Mouse (Mus musculus) thymus, postnatal 36 days (tissue): ENCODE measurements at regions not wholly inside any gene's neighbourhood (a gene's known extent, or its start where the extent isn't known, plus 50 kb on each side); places are given as distances from the start of the nearest gene placed in this dataset.

Experiments used
- DNase-seq, 2 experiments: peaks; one replicate each; pipeline ENCODE4 v3.0.0; 2022; ENCODE audit warnings: mixed read lengths in 2 of 2

GRCm38 (mm10) chr10:56597382-56597781, 220.3 kb downstream of the Gja1 start:
- DNase-seq: no peak

GRCm38 (mm10) chr10:56598191-56598590, 221.1 kb downstream of the Gja1 start:
- no peak for DNase-seq

DNA sequence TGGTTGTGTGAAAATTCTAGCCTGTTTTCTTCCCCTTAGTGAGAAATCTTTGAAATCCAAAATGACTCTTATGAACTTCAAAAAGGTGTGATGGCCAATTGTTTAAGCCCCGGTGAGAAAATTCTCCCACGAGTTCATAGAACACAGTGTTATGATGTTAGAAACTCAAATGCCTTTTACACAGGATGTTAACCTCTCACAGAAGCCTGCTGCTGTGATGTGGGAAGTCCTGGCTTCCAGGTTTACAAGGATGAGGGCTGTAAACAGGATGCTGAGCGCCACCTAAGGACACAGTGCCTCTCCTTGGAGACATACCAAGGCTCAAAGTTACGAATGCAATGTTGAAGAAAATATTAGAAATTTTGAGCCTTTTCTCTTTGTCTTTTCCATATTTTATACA, 222.8 kb downstream of the Gja1 start:
- no peak for DNase-seq

- no peak for DNase-seq
These were observed 234.6 kb downstream of the Gja1 start for GRCm38 (mm10) chr10:56611564-56612288.

DNA sequence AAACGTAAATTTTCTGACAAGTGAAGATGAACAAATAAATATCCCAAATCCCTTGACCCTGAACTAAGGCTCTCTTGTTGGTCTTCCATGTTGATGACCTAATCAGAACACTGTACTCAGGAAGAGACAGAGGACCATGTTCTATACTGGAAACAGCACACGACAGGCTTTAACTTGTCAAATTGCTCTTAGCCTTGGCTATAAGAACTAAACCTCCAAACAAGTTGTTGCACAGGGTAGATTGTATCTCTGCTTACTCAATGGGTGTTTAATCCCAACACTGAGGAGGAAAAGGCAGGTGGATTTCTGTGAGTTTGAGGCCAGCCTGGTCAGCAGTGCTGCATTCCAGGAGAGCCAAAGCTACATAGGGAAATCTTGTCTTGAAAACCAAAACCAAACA, 265.5 kb downstream of the Gja1 start:
- DNase-seq: no peak

- DNase-seq: no peak
These were observed 266.4 kb downstream of the Gja1 start for GRCm38 (mm10) chr10:56643376-56644135.

- no peak for DNase-seq
These were observed 283.4 kb downstream of the Gja1 start for GRCm38 (mm10) chr10:56660501-56660900.

DNA sequence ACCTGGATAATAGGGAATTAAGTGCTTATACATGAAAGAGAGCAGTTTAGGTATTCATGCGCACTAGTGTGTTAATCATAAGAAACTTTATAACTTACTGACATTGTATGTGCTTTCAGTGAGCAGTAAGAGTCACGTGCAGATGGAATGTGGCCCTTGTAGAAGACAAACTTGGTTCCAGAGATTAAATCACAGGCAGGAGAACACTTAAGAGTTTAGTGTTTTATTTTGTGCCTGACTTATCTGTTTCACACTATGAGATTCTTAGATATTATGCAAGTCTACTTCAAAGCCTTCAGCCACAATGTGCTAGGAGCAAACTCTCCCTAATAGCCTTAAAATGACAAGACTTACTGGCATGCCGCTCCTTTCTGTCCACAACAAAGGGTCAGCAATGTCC, 296.8 kb downstream of the Gja1 start:
- no peak for DNase-seq

GRCm38 (mm10) chr10:56682901-56683300, 305.8 kb downstream of the Gja1 start:
- no peak for DNase-seq

- no peak for DNase-seq
These were observed 308.6 kb downstream of the Gja1 start for GRCm38 (mm10) chr10:56685655-56686250.

GRCm38 (mm10) chr10:56691467-56691866, 314.3 kb downstream of the Gja1 start:
- no peak for DNase-seq

DNA sequence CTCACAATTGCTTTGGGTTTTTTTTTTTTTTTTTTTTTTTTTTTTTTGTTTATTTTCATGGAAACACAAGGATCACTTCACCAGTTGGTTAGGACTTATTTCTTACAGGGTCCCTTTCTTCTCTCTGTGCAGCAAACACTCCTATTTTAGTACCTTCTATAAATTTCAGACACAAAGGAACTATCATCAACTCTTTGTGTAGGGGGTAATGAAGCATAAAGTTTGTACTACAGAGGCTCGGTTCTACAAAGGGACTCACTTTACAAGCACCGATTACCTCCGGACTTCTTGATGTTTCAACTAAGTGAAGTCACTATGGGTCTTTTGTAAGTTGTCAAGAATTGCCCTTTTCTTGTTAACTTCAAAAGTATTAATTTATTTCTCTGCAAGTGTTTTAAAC, 318.0 kb downstream of the Gja1 start:
- DNase-seq: no peak

GRCm38 (mm10) chr10:56700126-56700525, 323.0 kb downstream of the Gja1 start:
- no peak for DNase-seq

GRCm38 (mm10) chr10:56708411-56708810, 331.3 kb downstream of the Gja1 start:
- no peak for DNase-seq

GRCm38 (mm10) chr10:56708886-56709285, 331.8 kb downstream of the Gja1 start:
- DNase-seq: no peak

DNA sequence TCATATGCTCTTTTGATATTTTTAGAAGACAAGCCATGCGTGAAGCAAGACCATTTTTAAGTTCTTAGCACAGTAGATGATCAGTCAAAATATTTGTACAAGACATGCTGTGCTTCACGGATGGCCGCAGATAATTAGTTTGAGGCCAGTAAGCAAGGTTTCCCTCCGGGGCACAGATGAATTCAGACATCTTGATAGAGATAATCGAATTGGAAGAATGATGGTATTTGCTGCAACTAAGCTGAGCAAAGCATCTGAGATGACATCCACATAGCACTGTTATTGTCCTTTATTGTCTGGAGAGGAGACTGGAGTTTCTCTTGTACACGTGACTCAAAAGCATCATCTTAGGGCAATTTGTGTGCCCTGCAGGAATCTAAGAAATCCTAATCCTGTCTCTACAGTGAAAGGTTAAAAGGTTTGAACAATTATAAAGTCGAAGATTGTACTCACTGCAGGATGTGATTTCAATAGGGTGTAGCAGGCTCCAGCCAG, 335.5 kb downstream of the Gja1 start:
- no peak for DNase-seq

- DNase-seq: no peak
These were observed 359.9 kb downstream of the Gja1 start for GRCm38 (mm10) chr10:56737073-56737472.

GRCm38 (mm10) chr10:56739621-56740020, 362.5 kb downstream of the Gja1 start:
- DNase-seq: no peak

DNA sequence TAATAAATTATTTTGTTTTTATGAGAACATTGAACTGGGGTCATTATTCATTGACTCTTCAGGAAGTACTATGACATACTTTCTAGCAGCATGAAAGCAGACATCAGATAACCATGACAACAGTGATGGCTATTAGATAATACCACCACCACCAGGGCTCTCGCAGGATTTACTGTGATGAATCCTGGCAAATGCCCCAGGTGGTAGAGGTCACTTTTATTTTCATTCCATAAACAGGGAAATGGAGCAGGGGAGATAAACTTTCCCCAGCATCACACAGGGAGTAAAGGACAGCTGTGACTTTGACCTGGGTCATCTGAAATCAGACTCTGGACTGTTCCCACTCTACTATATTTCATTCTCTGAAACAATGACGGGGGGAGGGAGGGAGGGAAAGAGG, 375.0 kb downstream of the Gja1 start:
- no peak for DNase-seq

DNA sequence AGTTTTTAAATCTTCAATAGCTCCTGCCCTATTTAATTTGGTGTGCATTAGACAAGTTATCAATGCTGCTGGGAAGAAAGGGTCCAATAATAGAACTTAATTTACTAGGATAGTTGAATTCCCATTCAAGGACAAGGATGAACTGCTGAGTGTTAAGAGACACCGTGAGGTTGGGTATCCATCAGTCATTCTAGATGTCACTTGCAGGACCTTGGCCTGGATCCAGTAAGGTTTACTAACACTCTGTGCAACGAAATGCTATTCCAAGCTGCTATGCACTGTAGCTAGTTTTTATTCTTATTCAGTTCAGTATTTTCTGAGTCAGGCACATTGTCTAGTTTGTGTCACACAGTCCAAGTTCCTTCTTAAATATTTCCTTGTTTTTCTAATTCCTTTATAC, 376.4 kb downstream of the Gja1 start:
- no peak for DNase-seq

DNA sequence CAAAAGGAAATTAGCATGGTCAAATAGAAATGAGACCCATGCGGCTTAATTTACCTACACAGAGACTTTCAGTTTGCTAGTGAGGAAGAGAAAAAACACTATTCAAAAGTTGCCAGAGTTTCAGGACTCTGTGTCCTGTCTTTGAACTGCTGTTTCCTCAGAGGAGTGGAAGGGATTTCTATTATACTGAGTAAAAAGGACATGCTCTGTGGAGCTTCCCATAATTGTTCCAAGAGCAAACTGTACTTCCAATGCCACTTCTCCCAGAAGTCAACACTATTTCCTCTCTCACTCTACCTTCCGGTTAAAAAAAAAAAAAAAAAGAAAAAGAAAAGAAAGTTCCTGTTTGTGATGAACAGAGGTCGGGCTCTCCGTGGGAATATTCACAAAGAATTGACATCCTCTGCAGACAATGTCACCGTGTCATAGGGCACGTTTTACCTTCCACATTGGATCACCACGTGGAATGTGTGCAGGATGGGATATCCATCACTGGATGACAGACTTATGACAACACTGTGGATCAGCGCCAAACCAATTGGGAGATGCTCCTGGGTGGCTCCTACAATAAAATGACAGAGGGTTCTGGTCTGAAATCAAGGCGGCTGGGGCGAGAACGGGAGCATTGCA, 377.5 kb downstream of the Gja1 start:
- no peak for DNase-seq

DNA sequence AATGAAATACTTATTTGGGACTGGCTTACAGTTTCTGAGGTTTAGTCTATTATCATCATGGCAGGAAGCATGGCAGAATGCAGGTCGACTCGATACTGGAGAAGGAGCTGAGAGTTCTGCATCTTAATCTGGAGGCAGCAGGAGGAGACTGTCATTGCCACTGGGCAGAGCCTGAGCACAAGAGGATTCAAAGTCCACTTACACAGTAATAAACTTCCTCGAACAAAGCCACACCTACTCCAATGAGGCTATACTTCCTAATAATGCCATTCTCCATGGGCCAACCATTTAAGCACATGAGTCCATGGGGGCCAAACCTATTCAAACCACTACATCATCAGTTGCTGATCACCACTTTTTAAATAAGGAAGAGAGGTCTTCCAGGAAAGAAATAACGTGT, 393.5 kb downstream of the Gja1 start:
- no peak for DNase-seq

DNA sequence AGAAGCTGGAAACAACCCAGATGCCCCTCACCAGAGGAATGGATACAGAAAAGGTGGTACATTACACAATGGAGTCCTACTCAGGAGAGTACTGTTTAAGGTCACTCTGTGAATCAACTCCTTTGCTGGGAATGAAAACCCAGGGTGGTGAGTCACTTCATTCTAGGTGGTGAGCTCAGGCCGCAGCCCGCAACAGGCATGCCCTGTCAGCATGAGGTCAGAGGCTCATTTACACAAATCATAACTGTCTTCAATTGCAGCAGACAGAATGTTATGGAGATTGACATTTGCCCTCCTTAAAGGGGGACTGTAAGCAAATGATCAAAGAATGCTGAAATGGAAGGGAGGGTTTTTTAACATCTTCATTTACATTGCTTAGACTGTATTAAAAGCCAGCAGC, 405.1 kb downstream of the Gja1 start:
- DNase-seq: no peak
